Mouse (Mus musculus): ENCODE results near the gene Twnk. TPM values are rescaled to one million over a fixed set of nuclear protein-coding genes. Genes with fewer than 3 reads are reported as not detected.

Twnk gene
- total RNA-seq, 2 experiments from 2014 or later: 13.2 to 14.7 TPM

DNA sequence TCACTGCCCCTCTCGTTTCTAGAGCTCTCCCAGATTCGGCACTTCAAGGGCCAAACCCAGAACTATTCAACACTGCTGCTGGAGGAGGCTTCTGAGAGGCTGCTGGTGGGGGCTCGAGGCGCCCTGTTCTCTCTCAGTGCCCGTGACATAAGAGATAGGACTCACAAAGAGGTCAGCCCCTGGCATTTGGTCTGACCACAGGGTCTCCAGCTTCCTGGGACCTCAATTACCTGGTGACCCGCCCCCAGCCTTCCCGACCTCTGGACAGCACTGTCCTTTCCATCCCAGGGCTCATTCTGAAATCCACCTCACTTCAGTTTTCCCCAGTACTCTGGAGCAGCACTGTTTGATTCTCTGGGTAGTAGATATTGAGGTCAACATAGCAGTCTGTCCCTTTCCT, 12.8 kb upstream of the Twnk start:
- no peak for DNase-seq (ENCODE audit: low spot score in 2 of 2)
- intact Hi-C loops (cut with DNase I): no loop called here

DNA sequence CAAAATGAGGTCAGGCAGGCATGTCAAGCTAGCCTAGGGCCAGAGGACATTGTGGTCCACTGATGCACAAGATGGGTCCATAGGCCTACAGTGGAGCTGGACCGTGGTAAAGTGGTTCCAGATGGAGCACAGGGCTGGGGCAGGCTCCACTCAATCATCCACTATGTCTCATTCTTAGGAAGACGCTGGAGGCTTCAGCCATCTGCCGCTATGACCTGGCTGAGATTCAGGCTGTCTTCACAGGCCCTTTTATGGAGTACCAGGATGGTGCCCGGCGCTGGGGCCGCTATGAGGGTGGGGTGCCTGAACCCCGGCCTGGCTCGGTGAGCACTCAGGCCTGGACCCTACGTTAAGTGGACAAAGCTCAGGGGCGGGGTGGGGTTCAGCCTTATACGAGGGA, 7.7 kb upstream of the Twnk start:
- intact Hi-C loops (cut with DNase I): no loop called here
- DNase-seq (ENCODE audit: low spot score in 2 of 2): no peak

DNA sequence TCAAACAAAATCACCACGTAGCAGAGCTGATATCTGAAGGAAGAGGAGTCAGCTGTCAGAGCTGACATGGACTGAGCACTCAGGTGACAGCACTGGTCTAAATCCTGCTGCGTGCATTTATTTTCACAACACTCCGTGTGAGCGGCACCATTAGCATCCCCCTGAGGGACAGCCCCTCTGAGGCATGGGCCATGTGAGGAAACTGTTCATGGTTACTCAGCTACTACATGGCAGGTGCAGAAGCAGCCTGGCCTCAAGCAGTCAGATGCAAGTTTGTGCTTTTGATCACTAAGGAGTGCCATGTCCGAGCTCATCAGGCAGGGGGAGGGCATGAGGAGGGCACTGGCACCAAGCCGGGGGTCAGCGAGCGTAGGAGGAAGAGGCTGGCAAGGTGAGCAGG, 5.8 kb upstream of the Twnk start:
- intact Hi-C loops (cut with DNase I): no loop called here
- no peak for DNase-seq (ENCODE audit: low spot score in 2 of 2)

DNA sequence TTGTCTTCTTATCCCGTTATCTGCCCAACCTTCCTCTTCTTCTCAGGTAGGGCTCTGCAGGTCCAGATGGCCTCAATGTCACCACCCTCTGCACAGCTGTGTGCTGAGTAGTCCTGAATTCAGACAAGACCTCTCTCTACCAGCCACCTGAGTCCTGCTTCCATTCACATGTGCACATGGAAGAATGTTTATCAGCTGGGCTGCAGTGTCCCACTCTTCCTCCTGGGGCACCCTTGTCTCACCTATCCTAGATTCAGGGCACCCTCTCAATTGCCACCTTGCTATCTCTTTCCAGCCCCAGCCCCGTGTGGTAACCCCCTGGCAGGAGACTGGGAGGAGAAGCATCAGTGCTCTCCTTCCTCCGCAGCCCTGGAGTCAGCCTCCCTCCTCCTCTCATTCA, 3.2 kb upstream of the Twnk start:
- intact Hi-C loops (cut with DNase I): no loop called here
- no peak for DNase-seq (ENCODE audit: low spot score in 2 of 2)

DNA sequence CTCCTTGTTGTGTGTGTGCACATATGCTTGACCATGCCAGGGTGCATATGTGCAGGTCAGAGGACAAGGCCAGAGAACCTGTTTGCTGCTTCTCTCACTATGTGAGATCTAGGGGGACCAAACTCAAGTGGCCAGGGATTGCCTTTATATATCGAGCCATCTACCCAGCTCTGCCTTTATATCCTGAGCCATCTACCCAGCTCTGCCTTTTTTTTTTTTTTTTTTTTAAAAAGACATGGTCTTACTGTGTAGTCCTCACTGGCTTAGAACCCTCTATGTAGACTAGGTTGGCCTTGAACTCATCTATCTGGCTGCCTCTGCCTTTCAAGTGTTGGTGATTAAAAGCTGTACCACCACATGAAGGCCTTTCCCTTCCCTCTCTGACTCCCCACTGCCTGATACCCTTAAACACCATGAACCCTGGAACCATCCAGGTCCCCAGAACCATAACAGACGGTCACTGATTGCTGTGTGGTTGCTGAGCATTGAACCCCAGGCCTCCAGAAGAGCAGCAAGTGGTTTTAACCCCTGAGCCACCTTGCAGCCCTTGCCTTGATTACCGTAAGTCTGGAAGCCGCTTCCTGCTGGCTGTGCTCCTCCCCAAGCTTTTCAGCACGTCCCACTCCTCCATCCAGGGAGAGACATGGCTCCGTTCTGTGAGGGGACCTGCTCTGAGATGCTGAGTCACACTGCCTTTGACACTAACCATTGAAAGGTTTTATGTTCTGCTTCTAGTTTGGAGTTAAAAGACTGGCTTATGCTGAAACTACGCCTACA, 1.5 kb upstream of the Twnk start:
- no peak for DNase-seq (ENCODE audit: low spot score in 2 of 2)
- intact Hi-C loops (cut with DNase I): no loop called here

DNA sequence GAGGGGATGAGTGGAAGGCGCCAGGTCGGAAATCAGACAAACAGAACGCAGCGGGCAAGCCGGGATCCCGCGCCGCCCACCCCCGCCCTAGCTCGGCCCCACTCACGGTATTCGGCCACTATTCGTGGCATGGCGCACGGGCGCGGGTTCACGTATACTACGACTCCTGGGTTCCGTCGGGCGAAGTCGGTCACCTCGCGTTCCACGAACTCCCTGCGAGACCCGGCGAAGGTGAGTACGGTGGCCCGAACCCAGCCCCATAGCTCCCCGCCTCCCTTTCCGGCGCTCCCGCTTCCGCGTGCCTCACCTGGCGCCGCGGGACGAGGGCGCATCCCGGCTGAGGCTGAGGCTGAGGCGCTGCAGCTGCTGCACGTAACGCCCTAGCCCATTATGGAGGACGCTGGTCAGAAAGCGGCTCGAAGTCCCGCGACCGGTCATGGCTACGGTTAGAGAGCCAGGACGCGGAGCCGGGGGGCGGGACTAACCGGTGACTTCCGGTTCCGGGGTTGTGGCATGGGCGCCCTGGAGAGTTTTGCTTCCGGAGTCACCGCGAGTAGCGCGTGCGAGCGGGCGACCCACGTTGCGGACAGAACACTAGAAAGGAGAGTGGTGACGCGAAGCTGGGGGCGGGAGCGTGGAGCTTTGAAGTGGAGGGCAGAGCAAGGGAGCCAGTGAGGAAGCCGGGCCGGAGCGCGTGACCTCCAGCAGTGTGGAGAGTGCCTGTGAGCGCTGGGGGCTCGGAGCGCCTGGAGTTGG, 672 bp downstream of the Twnk start, which contains the start of gene Mrpl43:
TSS of gene Mrpl43 (minus strand) at position 486 of the 756 bp plus-strand sequence.
- DNase-seq (ENCODE audit: low spot score in 2 of 2): peak; percentile 97
- intact Hi-C loops (cut with DNase I): no loop called here

DNA sequence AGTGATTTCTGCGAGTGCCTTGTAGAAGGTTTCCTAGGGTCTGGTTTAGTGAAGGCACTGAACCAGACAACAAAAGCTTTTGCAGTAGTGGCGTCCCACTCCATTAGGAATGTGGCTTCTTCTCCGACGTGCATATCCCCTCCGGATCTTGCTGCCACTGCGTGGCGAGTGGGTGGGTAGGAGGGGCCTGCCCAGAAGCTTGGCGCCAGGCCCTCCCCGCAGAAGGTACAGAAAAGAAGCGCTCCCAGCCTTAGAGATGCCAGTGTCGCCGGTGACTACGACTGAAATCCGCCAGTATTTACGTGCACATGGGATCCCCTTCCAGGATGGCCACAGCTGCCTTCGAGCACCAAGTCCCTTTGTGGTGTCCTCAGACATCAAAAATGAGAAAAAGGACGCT, 1.6 kb downstream of the Twnk start:
- no peak for DNase-seq (ENCODE audit: low spot score in 2 of 2)
- intact Hi-C loops (cut with DNase I): no loop called here

DNA sequence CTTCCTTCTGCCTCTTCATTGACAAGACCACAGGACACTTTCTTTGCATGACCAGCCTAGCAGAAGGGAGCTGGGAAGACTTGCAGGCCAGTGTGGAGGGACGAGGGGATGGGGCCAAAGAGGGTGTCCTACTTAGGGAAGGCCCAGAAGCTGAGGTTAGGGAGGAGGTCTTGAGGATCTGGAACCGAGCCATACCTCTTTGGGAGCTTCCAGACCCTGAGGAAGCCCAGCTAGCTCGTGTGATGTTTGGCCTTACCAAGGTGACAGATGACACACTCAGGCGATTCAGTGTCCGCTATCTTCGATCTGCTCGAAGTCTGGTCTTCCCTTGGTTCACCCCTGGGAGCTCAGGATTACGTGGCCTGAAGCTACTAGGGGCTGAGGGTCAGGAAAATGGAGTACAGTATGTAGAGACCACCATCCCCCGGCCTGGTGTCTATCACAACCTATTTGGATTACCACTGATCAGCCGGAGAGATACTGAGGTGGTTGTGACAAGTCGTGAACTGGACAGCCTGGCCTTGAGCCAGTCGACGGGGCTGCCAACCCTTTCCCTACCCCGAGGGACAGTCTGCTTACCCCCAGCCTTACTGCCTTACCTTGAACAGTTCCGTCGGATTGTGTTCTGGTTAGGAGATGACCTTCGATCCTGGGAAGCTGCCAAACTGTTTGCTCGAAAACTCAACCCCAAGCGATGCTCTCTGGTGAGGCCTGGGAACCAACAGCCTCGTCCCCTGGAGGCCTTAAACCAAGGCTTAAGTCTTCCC, 2.1 kb downstream of the Twnk start:
- no peak for DNase-seq (ENCODE audit: low spot score in 2 of 2)
- intact Hi-C loops (cut with DNase I): no loop called here

DNA sequence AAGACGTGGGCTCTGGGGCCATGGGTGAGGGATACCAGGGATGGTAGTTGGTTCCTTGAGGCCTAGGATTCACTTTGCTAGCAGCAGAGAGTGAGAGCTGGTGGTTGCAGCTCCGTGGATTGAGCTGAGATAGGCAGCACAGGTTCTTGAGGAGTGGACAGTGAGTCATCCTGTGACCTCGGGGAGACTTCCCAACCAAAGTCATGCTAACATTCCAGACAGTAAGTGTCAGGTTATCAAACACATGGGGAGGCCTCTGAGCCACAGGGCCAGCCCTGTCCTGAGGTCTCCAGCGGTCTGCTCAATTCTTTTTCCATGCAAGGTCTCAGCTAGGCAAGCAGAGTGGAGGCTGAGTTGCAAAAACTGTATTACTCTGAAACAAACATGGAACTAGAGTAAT, 5.2 kb downstream of the Twnk start:
- DNase-seq (ENCODE audit: low spot score in 2 of 2): no peak

DNA sequence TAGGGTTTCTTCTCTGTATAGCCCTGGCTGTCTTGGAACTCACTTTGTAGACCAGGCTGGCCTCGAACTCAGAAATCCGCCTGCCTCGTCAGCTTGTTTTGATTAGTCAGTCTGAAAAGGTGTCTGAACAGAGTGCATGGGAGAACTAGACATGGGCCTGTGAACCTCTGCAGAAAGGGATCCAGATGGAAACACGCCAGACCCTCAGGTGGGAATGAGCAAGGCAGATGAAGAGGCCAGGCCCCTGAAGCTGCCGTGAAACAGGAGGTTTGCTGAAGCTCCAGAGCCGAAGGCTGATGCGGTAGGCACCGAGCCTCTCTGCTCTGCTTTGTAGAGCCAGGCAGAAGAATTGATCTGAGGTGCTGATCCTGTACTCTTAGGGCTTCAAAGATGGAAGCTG, 6.8 kb downstream of the Twnk start:
- intact Hi-C loops (cut with DNase I): loop anchor here (2.0 to 5.0 kb wide), 2 partner anchors 19 to 200 kb away; no protein-coding TSS in a partner anchor
- DNase-seq (ENCODE audit: low spot score in 2 of 2): no peak

More for the DNA sequence above, 5.2 kb downstream of the Twnk start:
- intact Hi-C loops (cut with DNase I): loop anchor here (5.0 kb wide), 1 partner anchor 198 kb away; no protein-coding TSS in a partner anchor

DNA sequence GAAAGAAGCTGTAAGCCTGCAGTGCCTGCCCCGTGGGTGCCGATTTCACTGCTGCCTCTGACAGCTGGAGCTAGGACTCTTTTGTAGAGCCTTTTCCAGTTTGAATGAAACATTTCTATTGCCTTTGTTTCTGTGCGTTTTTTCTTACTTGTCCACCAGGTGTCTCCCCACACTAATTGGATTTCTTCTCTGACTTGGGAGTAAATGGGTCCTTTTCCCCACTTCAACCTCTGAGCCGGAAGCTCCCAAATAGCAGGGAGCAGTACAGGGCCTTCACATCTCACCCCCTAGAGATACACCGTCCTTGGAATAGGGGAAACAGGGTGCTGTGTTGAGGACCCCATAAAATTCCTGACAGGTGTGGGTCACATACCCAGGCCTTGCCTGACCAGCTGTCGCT, 7.2 kb downstream of the Twnk start:
- intact Hi-C loops (cut with DNase I): loop anchor here (2.0 to 5.0 kb wide), 2 partner anchors 18 to 200 kb away; no protein-coding TSS in a partner anchor
- no peak for DNase-seq (ENCODE audit: low spot score in 2 of 2)

DNA sequence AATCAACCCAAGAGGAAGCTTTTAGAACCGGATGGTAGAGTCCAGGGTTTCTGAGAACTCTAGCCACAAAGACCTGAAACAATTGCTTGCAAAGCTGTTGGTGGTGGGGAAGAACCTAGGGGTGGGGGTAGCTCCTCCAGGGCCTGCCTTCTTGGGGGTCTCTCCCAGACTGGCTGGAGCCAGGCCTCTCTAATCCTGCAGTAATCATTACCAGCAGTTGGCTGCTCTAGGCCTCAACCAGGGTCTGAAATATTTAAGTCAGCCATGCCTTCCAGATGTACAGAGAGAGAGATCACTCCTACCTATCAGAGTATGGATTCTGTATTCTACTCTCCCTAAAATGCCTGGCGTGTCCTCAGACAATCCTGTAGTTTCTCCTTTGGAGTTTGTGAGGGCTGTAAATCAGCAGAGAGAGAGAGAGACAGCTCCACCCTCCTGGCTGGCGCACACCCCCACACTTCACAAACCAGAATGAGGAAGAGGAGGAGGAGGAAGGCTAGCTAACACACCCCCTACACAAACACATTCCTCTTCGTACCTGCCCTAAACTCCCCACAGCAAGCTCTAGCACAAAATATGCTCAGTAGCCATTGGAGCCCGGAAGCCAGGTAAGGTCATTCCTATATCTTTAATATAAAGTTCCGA, 8.2 kb downstream of the Twnk start:
- no peak for DNase-seq (ENCODE audit: low spot score in 2 of 2)
- intact Hi-C loops (cut with DNase I): loop anchor here (2.0 to 5.0 kb wide), 2 partner anchors 17 to 201 kb away; no protein-coding TSS in a partner anchor

DNA sequence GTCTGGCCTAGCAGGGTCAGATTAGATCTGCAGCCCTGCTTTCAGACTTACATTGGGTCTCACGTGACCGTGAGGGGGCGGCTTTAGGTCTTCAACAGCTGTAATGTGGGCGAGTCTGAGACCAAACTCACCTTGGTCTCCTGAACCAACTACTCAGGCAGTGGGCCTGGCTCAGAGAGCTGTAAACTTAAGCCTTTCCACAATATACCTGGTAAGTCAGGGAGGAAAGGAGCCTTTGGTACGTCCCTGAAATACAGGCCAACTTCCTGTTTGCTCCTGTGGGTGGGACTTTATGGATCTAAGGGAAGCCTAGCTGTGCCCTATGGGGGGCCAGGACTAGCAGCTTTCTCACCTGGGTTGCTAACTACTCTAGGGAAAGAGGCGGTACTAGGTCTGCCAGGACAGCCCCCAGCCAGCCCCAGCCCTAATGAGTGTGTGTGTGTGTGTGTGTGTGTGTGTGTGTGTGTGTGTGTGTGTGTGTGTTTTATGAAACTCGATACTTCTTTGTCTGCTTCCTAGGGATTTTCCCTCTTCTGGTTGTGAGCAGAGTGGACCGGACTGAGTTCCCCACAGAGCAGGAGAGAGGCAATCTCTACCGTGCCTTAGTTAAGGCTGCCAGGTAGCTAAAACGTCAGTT, 9.0 kb downstream of the Twnk start, which contains the start of gene Lzts2:
TSS of gene Lzts2 (plus strand) at position 80 of the 637 bp plus-strand sequence.
- intact Hi-C loops (cut with DNase I): loop anchor here (5.0 kb wide), 1 partner anchor 202 kb away; no protein-coding TSS in a partner anchor
- no peak for DNase-seq (ENCODE audit: low spot score in 2 of 2)

DNA sequence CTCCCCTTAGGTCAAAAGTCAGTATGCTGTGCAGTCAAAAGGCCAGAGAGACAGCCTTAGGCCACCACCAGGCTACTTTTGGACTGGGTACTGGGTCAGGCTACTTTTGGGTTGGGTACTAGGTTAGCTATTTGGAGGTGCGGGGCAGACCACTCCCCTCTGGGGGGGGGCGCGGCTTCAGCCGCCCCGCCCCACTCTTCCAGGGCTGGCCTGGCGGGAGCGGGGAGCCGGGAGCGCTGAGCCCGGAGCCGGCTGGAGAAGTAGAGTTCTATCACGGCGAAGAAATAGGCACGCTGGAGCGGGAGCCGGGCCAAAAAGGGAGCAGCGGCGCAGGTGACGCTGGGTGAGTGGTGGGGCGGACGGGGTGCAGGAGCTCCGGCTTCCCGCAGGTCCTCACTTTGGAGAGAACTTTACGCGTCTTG, 9.5 kb downstream of the Twnk start:
- intact Hi-C loops (cut with DNase I): loop anchor here (5.0 kb wide), 1 partner anchor 203 kb away; no protein-coding TSS in a partner anchor
- no peak for DNase-seq (ENCODE audit: low spot score in 2 of 2)

DNA sequence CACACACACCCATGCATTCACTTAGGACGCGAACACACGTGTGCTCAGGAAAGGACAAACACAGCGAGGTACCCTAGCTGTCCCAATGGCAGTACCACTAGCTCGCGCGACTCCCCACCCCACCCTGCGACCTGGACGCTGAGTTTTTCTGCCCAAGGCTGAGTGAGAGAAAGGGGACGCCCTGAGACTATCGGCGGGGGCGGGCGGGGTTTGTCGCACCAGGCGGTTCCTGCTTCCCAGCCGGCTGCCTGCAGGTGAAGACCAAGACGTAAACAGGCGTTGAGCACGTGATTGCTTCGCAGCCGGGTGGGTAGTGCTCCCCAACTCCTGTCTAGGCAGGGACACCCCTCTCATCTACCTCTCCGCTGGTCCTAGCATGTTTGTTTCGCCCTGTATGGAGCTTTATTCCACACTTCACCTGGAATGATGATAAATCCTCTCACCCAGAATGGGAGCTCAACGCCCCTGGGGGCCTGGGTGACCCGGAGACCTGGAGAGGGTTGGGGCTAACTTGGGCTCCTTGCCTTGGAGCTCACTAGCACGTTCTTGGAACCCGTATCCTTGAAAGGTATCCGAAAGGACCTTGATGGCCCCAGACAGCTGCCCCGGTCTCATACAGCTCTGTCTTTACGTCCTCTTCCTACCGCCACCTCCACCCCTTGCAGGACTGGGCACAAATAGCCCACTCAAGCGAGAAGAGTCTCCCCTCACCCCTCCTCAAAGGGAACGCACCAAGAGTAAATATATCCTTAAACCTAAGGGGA, 10.2 kb downstream of the Twnk start:
- intact Hi-C loops (cut with DNase I): no loop called here
- no peak for DNase-seq (ENCODE audit: low spot score in 2 of 2)

DNA sequence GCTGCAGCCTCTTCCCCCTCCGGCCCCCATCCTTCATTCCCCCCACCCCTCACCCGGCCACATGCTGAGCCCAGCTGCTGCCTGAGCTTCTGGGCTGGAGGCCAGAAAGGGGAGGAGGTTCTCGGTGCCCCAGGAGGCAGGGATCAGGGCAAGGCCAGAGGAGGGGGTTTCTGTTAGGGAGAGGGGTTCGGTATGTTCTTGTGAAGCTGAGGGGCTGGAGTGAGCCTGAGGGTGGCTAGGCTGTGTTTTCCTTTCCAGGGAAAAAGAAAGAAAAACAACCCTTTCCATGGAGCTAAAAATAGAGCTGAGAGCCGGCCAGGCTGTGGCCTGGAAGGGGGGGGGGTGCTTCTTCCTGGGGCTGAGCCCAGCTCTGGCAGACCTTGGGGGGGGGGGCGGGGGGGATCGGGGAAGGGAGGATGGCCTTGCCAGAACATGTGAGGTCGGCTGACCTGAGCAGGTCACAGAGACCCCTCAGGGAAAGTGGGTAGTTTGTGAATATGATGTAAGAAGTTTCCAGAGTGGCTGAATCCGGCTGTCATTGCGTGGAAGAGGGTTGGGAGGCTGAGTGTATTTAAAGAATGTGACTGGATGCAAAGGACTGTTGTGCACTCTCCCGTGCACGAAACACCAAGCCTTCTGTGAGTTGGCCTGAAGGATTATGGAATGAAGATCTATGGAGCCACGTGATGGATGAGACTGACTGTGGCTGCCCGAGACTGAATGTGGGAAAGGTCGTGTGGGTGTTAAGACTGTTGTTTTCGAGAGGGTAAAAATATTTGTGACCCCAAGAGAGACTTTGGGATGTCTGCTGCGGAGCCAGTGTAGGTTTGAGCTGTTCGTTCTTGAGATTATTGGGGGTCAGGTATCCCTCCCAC, 11.1 kb downstream of the Twnk start:
- intact Hi-C loops (cut with DNase I): loop anchor here (1.0 kb wide), 1 partner anchor 31 kb away; the partner anchor contains the start of gene Sfxn3
- peak; percentile 63 to 85 for DNase-seq (ENCODE audit: low spot score in 2 of 2)
